Mouse (Mus musculus): ENCODE measurements at regions not wholly inside any gene's neighbourhood (a gene's known extent, or its start where the extent isn't known, plus 50 kb on each side); places are given as distances from the start of the nearest gene placed in this dataset.

DNA sequence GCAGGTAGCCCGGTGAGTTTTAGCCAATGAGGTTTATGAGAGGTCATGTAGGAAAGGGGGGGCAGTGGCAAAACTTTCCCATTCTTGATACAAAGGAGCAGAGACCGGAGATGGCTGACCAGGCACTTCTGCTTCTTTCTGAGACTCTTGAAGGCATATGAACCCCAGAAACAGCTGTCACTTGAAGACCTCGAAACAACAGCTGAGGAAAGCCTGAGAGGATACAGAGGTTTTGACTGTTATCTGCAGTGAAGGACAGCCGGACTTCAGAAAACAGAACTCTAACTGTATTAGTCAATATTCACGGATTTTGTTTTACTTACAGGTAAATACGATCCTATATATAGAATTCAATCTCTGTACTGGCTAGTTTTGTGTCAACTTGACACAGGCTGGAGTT lies 50.0 kb upstream of the Tiparp start:
- H3K9me3 ChIP-seq (replicated peaks; ENCODE audit: insufficient read depth, low read length), result no peaks in the 10 kb centered on the region
- TF ChIP-seq JUND (IDR thresholded peaks at IDR 0.05; ENCODE audit: low read depth, low read length) (no peak), ZC3H11A (IDR thresholded peaks at IDR 0.05; ENCODE audit: low read depth, low read length) (no peak), SMC3 (IDR thresholded peaks at IDR 0.05; ENCODE audit: low read depth, low read length) (no peak), USF1 (IDR thresholded peaks at IDR 0.05; ENCODE audit: low read depth, low read length) (no peak), MYC (IDR thresholded peaks at IDR 0.05; ENCODE audit: low read depth, low read length) (no peak), NRF1 (IDR thresholded peaks at IDR 0.05; ENCODE audit: insufficient read depth, low read depth, low read length, poor library complexity, severe bottlenecking) (no peak), MYB (IDR thresholded peaks at IDR 0.05; ENCODE audit: low read depth, low read length) (no peak), POLR2AphosphoS5 (IDR thresholded peaks at IDR 0.05; ENCODE audit: borderline replicate concordance, low read depth, low read length) (no peak), HCFC1 (IDR thresholded peaks at IDR 0.05; ENCODE audit: low read depth, low read length) (no peak), POLR2AphosphoS2 (IDR thresholded peaks at IDR 0.05; ENCODE audit: low read length) (no peak), TCF12 (IDR thresholded peaks at IDR 0.05; ENCODE audit: low read depth, low read length) (no peak), ETS1 (IDR thresholded peaks at IDR 0.05; ENCODE audit: low read depth, low read length) (no peak), MAZ (IDR thresholded peaks at IDR 0.05; ENCODE audit: low read depth, low read length) (no peak), E2F4 (IDR thresholded peaks at IDR 0.05; ENCODE audit: borderline replicate concordance, low read depth, low read length) (no peak), POLR2A (IDR thresholded peaks at IDR 0.05; ENCODE audit: control insufficient read depth in 1 of 2, insufficient read depth in 1 of 2, low read depth in 1 of 2, low read length in 2 of 2, poor library complexity in 1 of 2) (no peak)

DNA sequence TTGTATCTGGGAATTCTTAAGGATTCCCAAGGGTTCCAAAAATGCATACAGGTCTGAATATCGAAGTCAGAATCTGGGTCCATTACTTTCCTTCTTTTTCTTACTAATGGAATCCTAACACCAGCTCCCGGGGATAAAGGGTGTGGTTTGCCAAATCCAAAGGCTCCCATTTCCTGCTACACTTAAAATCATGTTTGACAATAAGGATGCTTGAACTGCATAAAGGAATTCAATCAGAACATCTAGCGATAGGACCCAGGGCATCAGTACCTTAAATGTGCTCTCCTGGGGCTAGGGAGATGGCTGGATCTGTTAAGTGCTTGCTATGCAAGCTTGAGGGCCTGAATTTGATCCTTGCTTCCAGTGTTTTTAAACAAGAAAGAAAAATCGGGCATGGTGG lies 51.1 kb upstream of the Tiparp start:
- no peaks in the 10 kb centered on the region for H3K4me1 ChIP-seq (ENCODE audit: control insufficient read depth in 1 of 2, insufficient read depth in 2 of 2, low read length in 2 of 2)
- H3K27me3 ChIP-seq (ENCODE audit: control insufficient read depth in 1 of 2, insufficient read depth in 2 of 2, low read length in 2 of 2), result no peaks in the 10 kb centered on the region; a peak in 2 of 4 replicates
- H3K9ac ChIP-seq (ENCODE audit: control insufficient read depth, low read depth, low read length, poor library complexity, severe bottlenecking), result no peak overlapping the region
- H3K4me3 ChIP-seq (ENCODE audit: control insufficient read depth in 1 of 2, insufficient read depth in 1 of 2, low read depth in 2 of 2, low read length in 2 of 2), result no peak overlapping the region
- H3K9me3 ChIP-seq (replicated peaks; ENCODE audit: insufficient read depth, low read length), result no peaks in the 10 kb centered on the region
- no peaks in the 10 kb centered on the region for H3K79me2 ChIP-seq (ENCODE audit: control insufficient read depth, insufficient read depth, low read length, poor library complexity)
- DNase-seq (ENCODE audit: low read depth, low spot score), result no peak
- H3K27ac ChIP-seq (ENCODE audit: control insufficient read depth, low read depth, low read length), result no peak overlapping the region
- H3K36me3 ChIP-seq (ENCODE audit: control insufficient read depth in 1 of 2, insufficient read depth in 2 of 2, low read length in 2 of 2), result no peaks in the 10 kb centered on the region
- no peak for TF ChIP-seq POLR2AphosphoS5 (IDR thresholded peaks at IDR 0.05; ENCODE audit: borderline replicate concordance, low read depth, low read length)
- TF ChIP-seq E2F4 (IDR thresholded peaks at IDR 0.05; ENCODE audit: borderline replicate concordance, low read depth, low read length), result no peak
- TF ChIP-seq KAT2A (conservative IDR thresholded peaks at IDR 0.05; ENCODE audit: low read depth, low read length), result no peak

More for the DNA sequence above, 50.0 kb upstream of the Tiparp start:
- Histone ChIP-seq H3K27ac (ENCODE audit: control insufficient read depth, low read depth, low read length) (no peak overlapping the region), H3K79me2 (ENCODE audit: control insufficient read depth, insufficient read depth, low read length, poor library complexity) (no peaks in the 10 kb centered on the region), H3K9ac (ENCODE audit: control insufficient read depth, low read depth, low read length, poor library complexity, severe bottlenecking) (no peak overlapping the region), H3K4me3 (ENCODE audit: control insufficient read depth in 1 of 2, insufficient read depth in 1 of 2, low read depth in 2 of 2, low read length in 2 of 2) (no peak overlapping the region), H3K36me3 (ENCODE audit: control insufficient read depth in 1 of 2, insufficient read depth in 2 of 2, low read length in 2 of 2) (no peaks in the 10 kb centered on the region), H3K4me1 (ENCODE audit: control insufficient read depth in 1 of 2, insufficient read depth in 2 of 2, low read length in 2 of 2) (peaks cover 0 to 3% of the 10 kb centered on the region in 2 experiments; a peak in 1 of 4 replicates), H3K27me3 (ENCODE audit: control insufficient read depth in 1 of 2, insufficient read depth in 2 of 2, low read length in 2 of 2) (no peaks in the 10 kb centered on the region; a peak in 2 of 4 replicates)
- DNase-seq (ENCODE audit: low read depth, low spot score), result no peak

Measured in MEL (cell line).